Mouse (Mus musculus) small intestine, adult 2 months (tissue): ENCODE data around the gene Scn4a.

Experiments
- CTCF ChIP-seq: fragments of 200-500 bp; IDR thresholded peaks from 2 replicates; pipeline ENCODE4 v1.5.1; 2012; ENCODE audit warnings: low read depth, mild to moderate bottlenecking, control low read depth, inconsistent platforms, low read length, moderate library complexity, mixed read lengths; ENCODE audit not compliant: insufficient replicate concordance, insufficient read length; ENCODE audit errors: extremely low read depth
- POLR2A ChIP-seq: fragments of 200-500 bp; IDR thresholded peaks from 2 replicates; pipeline ENCODE4 v1.6.1; 2012; ENCODE audit warnings: low read depth, mild to moderate bottlenecking, control low read depth, inconsistent platforms, low read length, moderate library complexity

DNA sequence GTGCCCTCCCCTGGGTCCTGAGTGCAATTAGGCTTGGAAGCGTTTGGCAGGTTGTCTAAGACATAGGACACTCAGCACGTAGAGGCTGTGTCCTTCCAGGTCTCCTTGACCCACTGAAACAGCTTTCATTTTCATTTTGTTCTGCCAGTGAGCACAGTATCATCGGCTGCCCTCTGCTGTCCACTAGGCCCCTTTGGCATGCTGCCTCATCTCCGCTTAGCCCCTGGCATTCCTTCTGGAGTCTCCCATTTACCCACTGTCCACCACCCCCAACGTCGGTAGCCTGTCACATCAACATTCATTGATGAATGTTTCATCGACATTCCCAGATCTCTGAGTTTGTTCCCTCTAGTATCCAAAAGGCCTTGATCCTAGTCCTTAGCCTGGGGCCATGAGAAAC is 28.8 kb upstream of the Scn4a start:
- peak; percentile 23; the same call in 1 of the 2 replicates for TF ChIP-seq CTCF
- TF ChIP-seq POLR2A: no peak
